Mouse (Mus musculus): ENCODE measurements around the gene Rgl3. TPM values are rescaled to one million over a fixed set of nuclear protein-coding genes. Genes with fewer than 3 reads are reported as not detected.

Rgl3 gene
- polyA plus RNA-seq, 1 experiment, result 1.2 TPM

- Histone ChIP-seq H3K27ac (ENCODE audit: insufficient read depth, low read length) (no peak overlapping the region), H3K4me1 (ENCODE audit: control insufficient read depth, insufficient read depth, low read length) (peaks cover 3% of the 10 kb centered on the region), H3K4me3 (ENCODE audit: insufficient read depth, low read length) (no peak overlapping the region)
- TF ChIP-seq CTCF (IDR thresholded peaks at IDR 0.05; ENCODE audit: borderline replicate concordance, insufficient read depth, low read length) (no peak), POLR2A (IDR thresholded peaks at IDR 0.05; ENCODE audit: low read depth, low read length) (no peak)
Observed at GRCm38 (mm10) chr9:21938234-21938855, 50.9 kb downstream of the Rgl3 start.

GRCm38 (mm10) chr9:21937711-21938175 is 51.5 kb downstream of the Rgl3 start:
- H3K27ac ChIP-seq (ENCODE audit: insufficient read depth, low read length), result no peak overlapping the region
- peaks cover 3% of the 10 kb centered on the region for H3K4me1 ChIP-seq (ENCODE audit: control insufficient read depth, insufficient read depth, low read length)
- 0 out of 2 replicates have a peak overlapping the region, but pooled peaks have one; percentile 40 for H3K4me3 ChIP-seq (ENCODE audit: insufficient read depth, low read length)
- no peak for TF ChIP-seq POLR2A (IDR thresholded peaks at IDR 0.05; ENCODE audit: low read depth, low read length)

GRCm38 (mm10) chr9:21936692-21937570 is 52.3 kb downstream of the Rgl3 start, which contains the start of gene Plppr2:
Plppr2 (plus strand) TSS chr9:21937033.
- Histone ChIP-seq H3K27ac (ENCODE audit: insufficient read depth, low read length) (peak within 1 kb of the TSS; percentile 9; the same call in 1 of the 2 replicates), H3K4me1 (ENCODE audit: control insufficient read depth, insufficient read depth, low read length) (peaks cover 3% of the 10 kb centered on the region), H3K4me3 (ENCODE audit: insufficient read depth, low read length) (peak within 1 kb of the TSS; percentile 40)
- TF ChIP-seq POLR2A (IDR thresholded peaks at IDR 0.05; ENCODE audit: low read depth, low read length) (peak; percentile 83), CTCF (IDR thresholded peaks at IDR 0.05; ENCODE audit: borderline replicate concordance, insufficient read depth, low read length) (no peak)

- no peak overlapping the region for H3K27ac ChIP-seq (ENCODE audit: insufficient read depth, low read length)
- H3K4me1 ChIP-seq (ENCODE audit: control insufficient read depth, insufficient read depth, low read length), result peaks cover 3% of the 10 kb centered on the region
- no peak overlapping the region for H3K4me3 ChIP-seq (ENCODE audit: insufficient read depth, low read length)
- TF ChIP-seq CTCF (IDR thresholded peaks at IDR 0.05; ENCODE audit: borderline replicate concordance, insufficient read depth, low read length) (no peak), POLR2A (IDR thresholded peaks at IDR 0.05; ENCODE audit: low read depth, low read length) (no peak)
Observed at GRCm38 (mm10) chr9:21935466-21936131, 53.6 kb downstream of the Rgl3 start.

- H3K4me1 ChIP-seq (ENCODE audit: control insufficient read depth, insufficient read depth, low read length), result peaks cover 3% of the 10 kb centered on the region
Observed at GRCm38 (mm10) chr9:21934021-21934420, 55.2 kb downstream of the Rgl3 start.

GRCm38 (mm10) chr9:21932445-21933137 is 56.7 kb downstream of the Rgl3 start:
- H3K4me1 ChIP-seq (ENCODE audit: control insufficient read depth, insufficient read depth, low read length), result peaks cover under 1% of the 10 kb centered on the region
- H3K27ac ChIP-seq (ENCODE audit: insufficient read depth, low read length), result no peak overlapping the region
- no peak for TF ChIP-seq POLR2A (IDR thresholded peaks at IDR 0.05; ENCODE audit: low read depth, low read length)
- no peak for TF ChIP-seq CTCF (IDR thresholded peaks at IDR 0.05; ENCODE audit: borderline replicate concordance, insufficient read depth, low read length)
- no peak overlapping the region for H3K4me3 ChIP-seq (ENCODE audit: insufficient read depth, low read length)

More at GRCm38 (mm10) chr9:21934021-21934420, 55.2 kb downstream of the Rgl3 start:
- TF ChIP-seq POLR2A (IDR thresholded peaks at IDR 0.05; ENCODE audit: low read depth, low read length), result no peak
- H3K4me3 ChIP-seq (ENCODE audit: insufficient read depth, low read length), result no peak overlapping the region
- no peak overlapping the region for H3K27ac ChIP-seq (ENCODE audit: insufficient read depth, low read length)

- TF ChIP-seq CTCF (IDR thresholded peaks at IDR 0.05; ENCODE audit: borderline replicate concordance, insufficient read depth, low read length) (no peak), POLR2A (IDR thresholded peaks at IDR 0.05; ENCODE audit: low read depth, low read length) (no peak)
- no peak overlapping the region for H3K27ac ChIP-seq (ENCODE audit: insufficient read depth, low read length)
- H3K4me3 ChIP-seq (ENCODE audit: insufficient read depth, low read length), result no peak overlapping the region
- H3K4me1 ChIP-seq (ENCODE audit: control insufficient read depth, insufficient read depth, low read length), result no peaks in the 10 kb centered on the region
Observed at GRCm38 (mm10) chr9:21932006-21932405, 57.2 kb downstream of the Rgl3 start.

GRCm38 (mm10) chr9:21929208-21929607 is 60.0 kb downstream of the Rgl3 start:
- peaks cover 2% of the 10 kb centered on the region; the same call in 1 of the 2 replicates for H3K4me1 ChIP-seq (ENCODE audit: control insufficient read depth, insufficient read depth, low read length)
- no peak overlapping the region for H3K4me3 ChIP-seq (ENCODE audit: insufficient read depth, low read length)
- TF ChIP-seq POLR2A (IDR thresholded peaks at IDR 0.05; ENCODE audit: low read depth, low read length) (no peak), CTCF (IDR thresholded peaks at IDR 0.05; ENCODE audit: borderline replicate concordance, insufficient read depth, low read length) (no peak)
- H3K27ac ChIP-seq (ENCODE audit: insufficient read depth, low read length), result no peak overlapping the region

- H3K4me3 ChIP-seq (ENCODE audit: insufficient read depth, low read length), result peak within 1 kb of the TSS; percentile 54
- no peak for TF ChIP-seq CTCF (IDR thresholded peaks at IDR 0.05; ENCODE audit: borderline replicate concordance, insufficient read depth, low read length)
- TF ChIP-seq POLR2A (IDR thresholded peaks at IDR 0.05; ENCODE audit: low read depth, low read length), result peak; percentile 86
- H3K27ac ChIP-seq (ENCODE audit: insufficient read depth, low read length), result peak within 1 kb of the TSS; percentile 20; the same call in 1 of the 2 replicates
- H3K4me1 ChIP-seq (ENCODE audit: control insufficient read depth, insufficient read depth, low read length), result peaks cover 5% of the 10 kb centered on the region; the same call in 1 of the 2 replicates
Observed at GRCm38 (mm10) chr9:21927208-21927753, 62.0 kb downstream of the Rgl3 start, which contains the start of the genes Ccdc159 and Tmem205. Ccdc159 (plus strand) TSS chr9:21927471. Tmem205 (minus strand) TSS chr9:21927556.
